Mouse (Mus musculus) 3T3-L1 (cell line): ENCODE measurements around the gene Olfr1209.

Experiments
- DNase-seq: peaks from one replicate; pipeline ENCODE4 v3.0.0-alpha.2; 2015; ENCODE audit warnings: low read depth, low spot score

Olfr1209 gene

GRCm38 (mm10) chr2:88915057-88915456 lies at the start of gene Olfr1209:
TSS of gene Olfr1209 (minus strand) at chr2:88915157.
- no peak for DNase-seq

- no peak for DNase-seq
These were observed 38.7 kb upstream of the Olfr1209 start, which contains the start of gene Olfr1212 for GRCm38 (mm10) chr2:88953669-88954068. TSS of gene Olfr1212 (plus strand) at chr2:88953969.

GRCm38 (mm10) chr2:88938011-88938410 lies 23.1 kb upstream of the Olfr1209 start, which contains the start of gene Olfr1211:
TSS of gene Olfr1211 (minus strand) at chr2:88938111.
- no peak for DNase-seq

GRCm38 (mm10) chr2:88902211-88902610 lies 12.7 kb downstream of the Olfr1209 start, which contains the start of gene Olfr1208:
TSS of gene Olfr1208 (minus strand) at chr2:88902311.
- no peak for DNase-seq

DNA sequence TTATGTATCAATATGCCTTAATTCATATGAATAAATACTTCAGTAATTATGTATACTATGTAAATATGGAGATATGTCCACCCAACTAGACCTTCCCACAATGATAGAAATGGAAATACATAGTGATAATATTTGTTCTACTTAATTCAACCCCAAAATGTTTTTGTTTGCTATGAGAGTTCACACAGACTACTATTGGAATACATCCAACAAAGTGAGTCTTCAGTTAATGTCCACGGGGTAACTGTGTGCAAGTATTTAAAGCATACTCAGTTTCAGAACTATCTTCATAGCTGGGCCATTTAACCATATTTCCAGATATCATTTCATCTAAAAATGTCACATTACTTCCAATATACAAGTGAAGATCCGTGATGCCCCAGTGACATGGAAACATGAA lies 52.0 kb downstream of the Olfr1209 start, which contains the start of gene Olfr1206:
Olfr1206 (plus strand) TSS at position 301 of the 400 bp plus-strand sequence.
- no peak for DNase-seq
